Mouse (Mus musculus) stomach, embryonic 16.5 days (tissue): ENCODE results near the gene Med12l. TPM values are rescaled to one million over a fixed set of nuclear protein-coding genes. Genes with fewer than 3 reads are reported as not detected.

Experiments
- ATAC-seq: fragments of 200-750 bp; cut with Nextera tagmentation; 2 replicates; pipeline ENCODE4 v1.8.0; 2017; ENCODE audit warnings: moderate number of reproducible peaks, moderate TSS enrichment; ENCODE audit not compliant: insufficient read depth, low FRiP score
- H3K27ac ChIP-seq: fragments of 300-500 bp; sonication (generic); 2 replicates; pipeline ENCODE4 v1.5.1; 2014; ENCODE audit warnings: low read length
- H3K27me3 ChIP-seq: fragments of 300-500 bp; sonication (generic); 2 replicates; pipeline ENCODE4 v1.6.1; 2014; ENCODE audit warnings: low read length, control low read depth, mixed read lengths; ENCODE audit not compliant: control insufficient read depth, insufficient read depth
- H3K36me3 ChIP-seq: fragments of 300-500 bp; sonication (generic); 2 replicates; pipeline ENCODE4 v1.6.1; 2014; ENCODE audit warnings: low read length; ENCODE audit not compliant: control insufficient read depth, insufficient read depth
- H3K4me1 ChIP-seq: fragments of 300-500 bp; sonication (generic); 2 replicates; pipeline ENCODE4 v1.6.1; 2014; ENCODE audit warnings: low read length, control low read depth, mixed read lengths; ENCODE audit not compliant: control insufficient read depth, insufficient read depth
- H3K4me2 ChIP-seq: fragments of 300-500 bp; sonication (generic); 2 replicates; pipeline ENCODE4 v1.6.1; 2014; ENCODE audit warnings: low read depth, low read length, mixed read lengths
- H3K4me3 ChIP-seq: fragments of 300-500 bp; sonication (generic); replicated peaks from 2 replicates; pipeline ENCODE4 v1.5.1; 2014; ENCODE audit warnings: mild to moderate bottlenecking, low read length
- H3K9ac ChIP-seq: fragments of 300-500 bp; sonication (generic); 2 replicates; pipeline ENCODE4 v1.6.1; 2014; ENCODE audit warnings: low read length
- H3K9me3 ChIP-seq: fragments of 300-500 bp; sonication (generic); replicated peaks from 2 replicates; pipeline ENCODE4 v1.6.1; 2016; ENCODE audit warnings: low read length, control low read depth; ENCODE audit not compliant: control insufficient read depth
- WGBS: fragments of 180-500 bp; shearing (Covaris S2); extraction: QIAGEN DNeasy Blood & Tissue Kit; methylation state at CpG from one replicate; pipeline ENCODE4 v1.1.7; 2014; 5-methylcytosine and 5-hydroxymethylcytosine counted together
- polyA plus RNA-seq: library from polyadenylated mRNA; unstranded; fragments of >200 nt; fragmentation: Nextera tagmentation; extraction: Ambion mirVana; gene quantifications from 2 replicates; pipeline ENCODE4 v1.2.1, GENCODE M21; 2015

Gene Med12l
- polyA plus RNA-seq, 1 experiment from 2014 or later: 1.2 TPM

- Histone ChIP-seq H3K36me3 (no peaks in the 10 kb centered on the region), H3K4me1 (no peaks in the 10 kb centered on the region), H3K27me3 (no peaks in the 10 kb centered on the region), H3K27ac (peak overlapping the region; percentile 53; the same call in 1 of the 2 replicates), H3K4me2 (no peak overlapping the region), H3K9me3 (no peaks in the 10 kb centered on the region), H3K4me3 (no peak overlapping the region), H3K9ac (no peak overlapping the region)
- WGBS: 75% methylated on average over 4 of the region's 4 CpGs
- ATAC-seq: no peak
Measured at GRCm38 (mm10) chr3:59197329-59197948, 191.8 kb downstream of the Med12l start.

- no peaks in the 10 kb centered on the region for H3K36me3 ChIP-seq
- peak overlapping the region; percentile 59 for H3K27ac ChIP-seq
- ATAC-seq: peak; percentile 83
- no peak overlapping the region for H3K4me2 ChIP-seq
- no peak overlapping the region for H3K9ac ChIP-seq
- H3K4me1 ChIP-seq: peaks cover 4% of the 10 kb centered on the region; the same call in 1 of the 2 replicates
- WGBS: 61% methylated on average over 8 of the region's 8 CpGs
- no peaks in the 10 kb centered on the region for H3K27me3 ChIP-seq
- H3K4me3 ChIP-seq: no peak overlapping the region
- no peaks in the 10 kb centered on the region for H3K9me3 ChIP-seq
Measured at GRCm38 (mm10) chr3:59203802-59204520, 198.3 kb downstream of the Med12l start.

GRCm38 (mm10) chr3:59204719-59205503, 199.3 kb downstream of the Med12l start:
- Histone ChIP-seq H3K9ac (no peak overlapping the region), H3K27ac (no peak overlapping the region), H3K4me3 (no peak overlapping the region), H3K4me2 (no peak overlapping the region), H3K27me3 (no peaks in the 10 kb centered on the region), H3K4me1 (peaks cover 4% of the 10 kb centered on the region; the same call in 1 of the 2 replicates), H3K9me3 (no peaks in the 10 kb centered on the region), H3K36me3 (no peaks in the 10 kb centered on the region)
- no peak; the same call in 1 of the 2 replicates for ATAC-seq
- WGBS: 48% methylated on average over 11 of the region's 11 CpGs

DNA sequence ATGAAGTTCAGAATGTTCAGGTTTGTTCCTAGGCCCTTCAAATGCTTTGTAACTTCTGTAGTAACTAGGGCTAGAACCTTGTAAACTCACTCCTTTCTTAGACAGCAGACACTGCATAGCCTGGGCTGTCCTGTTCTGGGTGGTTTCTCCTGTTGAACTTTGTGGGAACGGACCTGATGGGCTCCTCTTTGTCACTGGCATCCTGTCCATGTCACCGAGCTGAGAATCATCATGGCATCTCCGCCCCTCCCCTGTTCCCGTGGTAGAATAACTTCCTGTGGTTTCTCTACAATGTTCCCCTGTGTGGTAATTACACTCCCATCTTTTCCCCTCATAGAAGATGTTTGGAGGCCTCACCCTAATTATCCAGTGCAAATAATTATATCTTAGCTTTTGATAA, 200.3 kb downstream of the Med12l start:
- Histone ChIP-seq H3K4me2 (no peak overlapping the region), H3K9ac (no peak overlapping the region), H3K4me1 (peaks cover 4% of the 10 kb centered on the region; the same call in 1 of the 2 replicates), H3K27ac (no peak overlapping the region), H3K9me3 (no peaks in the 10 kb centered on the region), H3K4me3 (no peak overlapping the region), H3K27me3 (no peaks in the 10 kb centered on the region), H3K36me3 (no peaks in the 10 kb centered on the region)
- WGBS: 78% methylated on average over 4 of the region's 4 CpGs
- no peak for ATAC-seq

DNA sequence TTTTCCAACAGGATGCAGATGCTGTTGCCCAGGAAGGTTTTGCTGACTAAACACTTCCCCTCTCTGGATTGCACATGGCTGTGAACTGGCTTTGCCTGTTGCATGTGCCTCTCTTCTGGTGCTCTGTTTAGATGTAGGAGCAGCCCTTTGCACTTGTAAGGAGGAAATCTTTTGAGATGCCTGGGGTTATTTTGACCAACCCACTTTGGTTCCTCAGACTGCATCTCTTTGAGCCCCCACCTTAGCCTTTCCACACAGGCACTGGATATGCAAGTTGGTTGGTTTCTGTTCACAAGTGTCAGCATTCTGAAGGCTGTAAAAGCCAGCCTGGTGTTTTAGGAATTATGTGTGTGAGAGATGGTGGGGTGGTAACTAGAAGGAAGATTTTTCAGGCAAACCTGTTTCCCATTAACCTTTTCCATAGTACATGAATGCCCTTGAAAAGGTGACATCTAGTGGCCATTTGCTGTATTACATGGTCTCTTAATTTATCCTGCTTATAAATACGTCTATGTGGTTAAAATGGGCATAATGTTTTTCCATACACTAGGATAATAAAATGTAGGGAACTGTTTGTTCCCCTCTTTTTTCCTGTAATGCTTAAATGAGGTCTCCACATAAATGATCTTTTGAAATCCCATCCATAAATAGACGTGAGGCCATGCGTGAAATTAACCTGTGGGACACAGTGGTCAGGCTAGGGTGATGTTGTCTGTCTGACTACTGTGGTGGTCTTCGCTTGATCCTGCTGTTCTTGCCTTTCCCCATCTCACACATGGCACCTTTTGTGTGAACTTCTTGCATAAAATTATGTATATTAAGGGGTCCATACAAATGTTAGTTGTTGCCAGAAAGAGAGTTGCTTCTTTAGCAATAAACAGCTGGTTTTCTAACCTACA, 203.3 kb downstream of the Med12l start:
- Histone ChIP-seq H3K9ac (no peak overlapping the region), H3K4me3 (no peak overlapping the region), H3K27ac (no peak overlapping the region), H3K36me3 (no peaks in the 10 kb centered on the region), H3K9me3 (no peaks in the 10 kb centered on the region), H3K4me2 (no peak overlapping the region; the same call in 1 of the 2 replicates), H3K27me3 (no peaks in the 10 kb centered on the region), H3K4me1 (peaks cover 4% of the 10 kb centered on the region; the same call in 1 of the 2 replicates)
- 0 out of 2 replicates have a peak, but pooled peaks have one; percentile 29 for ATAC-seq
- 73% methylated on average over 4 of the region's 4 CpGs for WGBS

DNA sequence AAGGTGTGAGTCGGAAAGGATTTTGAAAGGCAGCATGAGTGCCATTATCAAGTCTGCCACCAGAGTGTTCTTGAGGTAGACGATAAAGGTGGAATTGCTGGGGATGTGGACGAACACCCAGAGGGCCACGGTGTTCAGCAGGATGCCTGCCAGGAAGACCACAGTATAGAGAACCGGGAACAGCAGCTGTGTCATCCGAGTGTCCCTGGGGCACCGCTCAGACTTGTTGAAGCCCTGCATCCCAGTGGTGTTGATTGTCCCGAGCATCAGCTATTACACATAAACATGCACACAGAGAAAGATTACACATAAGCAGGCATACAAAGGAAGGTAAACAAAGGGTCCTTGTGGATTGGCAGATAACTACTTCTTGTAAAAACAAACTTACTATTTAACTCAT, 204.5 kb downstream of the Med12l start:
- no peak overlapping the region for H3K4me2 ChIP-seq
- ATAC-seq: no peak
- no peaks in the 10 kb centered on the region for H3K27me3 ChIP-seq
- no peaks in the 10 kb centered on the region for H3K9me3 ChIP-seq
- H3K36me3 ChIP-seq: no peaks in the 10 kb centered on the region
- 66% methylated on average over 8 of the region's 8 CpGs for WGBS
- H3K9ac ChIP-seq: no peak overlapping the region
- no peak overlapping the region for H3K27ac ChIP-seq
- H3K4me1 ChIP-seq: peaks cover 4% of the 10 kb centered on the region; the same call in 1 of the 2 replicates
- H3K4me3 ChIP-seq: no peak overlapping the region

- no peak for ATAC-seq
- Histone ChIP-seq H3K4me2 (no peak within 1 kb of the TSS), H3K9ac (no peak within 1 kb of the TSS), H3K4me1 (peaks cover 4% of the 10 kb centered on the region; the same call in 1 of the 2 replicates), H3K27me3 (no peaks in the 10 kb centered on the region), H3K27ac (no peak within 1 kb of the TSS), H3K4me3 (no peak within 1 kb of the TSS), H3K36me3 (no peaks in the 10 kb centered on the region), H3K9me3 (no peaks in the 10 kb centered on the region)
- 87% methylated on average over 6 of the region's 6 CpGs for WGBS
Measured at GRCm38 (mm10) chr3:59210727-59211126, 205.1 kb downstream of the Med12l start, which contains the start of gene P2ry13. Gene P2ry13 (minus strand): TSS chr3:59210882.

- no peaks in the 10 kb centered on the region for H3K9me3 ChIP-seq
- H3K27me3 ChIP-seq: no peaks in the 10 kb centered on the region
- ATAC-seq: no peak
- H3K27ac ChIP-seq: no peak overlapping the region
- no peak overlapping the region for H3K4me3 ChIP-seq
- no peak overlapping the region for H3K4me2 ChIP-seq
- WGBS: 88% methylated on average over 8 of the region's 8 CpGs
- H3K9ac ChIP-seq: no peak overlapping the region
- H3K36me3 ChIP-seq: no peaks in the 10 kb centered on the region
- H3K4me1 ChIP-seq: peaks cover 4% of the 10 kb centered on the region; the same call in 1 of the 2 replicates
Measured at GRCm38 (mm10) chr3:59211784-59212183, 206.2 kb downstream of the Med12l start.
